8 mouse cellular contexts compared by ENCODE assay signal in genomic region chr1:162336640-162337039, GRCm38 (mm10).
A peak's percentile ranks its signal among the peaks of the same experiment; 100 is the strongest.
DNase-seq lines count a peak whose midpoint lies in the region; ATAC-seq and TF ChIP-seq lines count a peak whose summit lies in the region.

No protein-coding gene starts in this region.

- no peaks in the 10 kb centered on the region for H3K9me3 ChIP-seq in liver, embryonic 14.5 days (ENCODE audit: control insufficient read depth, low read length)
- no peaks in the 10 kb centered on the region for H3K9me3 ChIP-seq in forebrain, embryonic 16.5 days (ENCODE audit: control insufficient read depth, low read length)
- no peaks in the 10 kb centered on the region for H3K9me3 ChIP-seq in midbrain, embryonic 13.5 days

- no peak overlapping the region for H3K9ac ChIP-seq in liver, embryonic 14.5 days (replicated peaks)
- H3K9ac ChIP-seq in forebrain, embryonic 16.5 days (replicated peaks; ENCODE audit: low read depth, low read length): no peak overlapping the region
- H3K9ac ChIP-seq in midbrain, embryonic 13.5 days (replicated peaks): no peak overlapping the region

- TF ChIP-seq CTCF in liver, embryonic 14.5 days (IDR thresholded peaks at IDR 0.05; ENCODE audit: low read depth): peak; percentile 19; the same call in 1 of the 2 replicates

- no peak for TF ChIP-seq EP300 in liver, embryonic 14.5 days (IDR thresholded peaks at IDR 0.05; ENCODE audit: low read depth)

- peak; percentile 13 for DNase-seq in adrenal gland, adult 2 months
- no peak for DNase-seq in adrenal gland, adult (ENCODE audit: inconsistent age in 2 of 2, low spot score in 1 of 2)
- DNase-seq in liver, embryonic 14.5 days (ENCODE audit: low read depth in 3 of 3, low spot score in 3 of 3): no peak
- no peak for DNase-seq in liver
- no peak for DNase-seq in urinary bladder, postnatal 10 days (ENCODE audit: low spot score)
- no peak for DNase-seq in thymus, adult 18-20 months

- no peak overlapping the region for H3K4me3 ChIP-seq in liver, embryonic 14.5 days (ENCODE audit: insufficient read depth in 1 of 2, low read depth in 2 of 2, low read length in 2 of 2)
- H3K4me3 ChIP-seq in forebrain, embryonic 16.5 days (replicated peaks; ENCODE audit: low read length): no peak overlapping the region
- H3K4me3 ChIP-seq in midbrain, embryonic 13.5 days (replicated peaks): no peak overlapping the region

- 18% methylated on average over 1 of the region's 1 CpGs for WGBS in liver, embryonic 14.5 days (ENCODE audit: insufficient replicate concordance)
- WGBS in forebrain, embryonic 16.5 days: 11% methylated on average over 1 of the region's 1 CpGs
- WGBS in midbrain, embryonic 13.5 days: 26% methylated on average over 1 of the region's 1 CpGs

- H3K4me1 ChIP-seq in liver, embryonic 14.5 days (replicated peaks; ENCODE audit: control insufficient read depth in 2 of 2, insufficient read depth in 2 of 2, low read length in 1 of 2): no peaks in the 10 kb centered on the region
- H3K4me1 ChIP-seq in forebrain, embryonic 16.5 days (replicated peaks; ENCODE audit: control insufficient read depth, insufficient read depth, low read length): 0 out of 2 replicates have a peak, but pooled peaks cover 2% of the 10 kb centered on the region
- H3K4me1 ChIP-seq in midbrain, embryonic 13.5 days (replicated peaks): no peaks in the 10 kb centered on the region

- H3K27me3 ChIP-seq in liver, embryonic 14.5 days (ENCODE audit: control insufficient read depth, insufficient read depth, low read length): no peaks in the 10 kb centered on the region
- no peaks in the 10 kb centered on the region for H3K27me3 ChIP-seq in forebrain, embryonic 16.5 days (replicated peaks; ENCODE audit: control insufficient read depth, insufficient read depth, low read length)
- H3K27me3 ChIP-seq in midbrain, embryonic 13.5 days: no peaks in the 10 kb centered on the region

- no peak overlapping the region for H3K27ac ChIP-seq in liver, embryonic 14.5 days
- no peak overlapping the region for H3K27ac ChIP-seq in forebrain, embryonic 16.5 days (ENCODE audit: low read length)
- H3K27ac ChIP-seq in midbrain, embryonic 13.5 days: no peak overlapping the region

- no peak for ATAC-seq in liver, embryonic 14.5 days (ENCODE audit: insufficient read depth)
- peak; percentile 79 for ATAC-seq in forebrain, embryonic 16.5 days
- ATAC-seq in midbrain, embryonic 13.5 days: peak; percentile 55

- no peaks in the 10 kb centered on the region for H3K36me3 ChIP-seq in liver, embryonic 14.5 days (replicated peaks; ENCODE audit: control insufficient read depth, insufficient read depth, low read depth)
- H3K36me3 ChIP-seq in forebrain, embryonic 16.5 days (ENCODE audit: control insufficient read depth, insufficient read depth): no peaks in the 10 kb centered on the region
- H3K36me3 ChIP-seq in midbrain, embryonic 13.5 days: no peaks in the 10 kb centered on the region

- no peak overlapping the region for H3K4me2 ChIP-seq in liver, embryonic 14.5 days (ENCODE audit: low read depth)
- H3K4me2 ChIP-seq in forebrain, embryonic 16.5 days (ENCODE audit: low read length): no peak overlapping the region
- H3K4me2 ChIP-seq in midbrain, embryonic 13.5 days (replicated peaks): no peak overlapping the region
